Mouse (Mus musculus): ENCODE measurements at regions not wholly inside any gene's neighbourhood (a gene's known extent, or its start where the extent isn't known, plus 50 kb on each side); places are given as distances from the start of the nearest gene placed in this dataset.
"Not testable (repeated sequence)": the region's sequence is repeated elsewhere in the genome, so short reads cannot be mapped to it uniquely, and the experiment has no call there.

- no peaks in the 10 kb centered on the region for H3K27me3 ChIP-seq (ENCODE audit: control insufficient read depth, insufficient read depth, low read length)
- H3K4me1 ChIP-seq (ENCODE audit: control insufficient read depth, insufficient read depth, low read length) = peaks cover 9% of the 10 kb centered on the region; the same call in 1 of the 2 replicates
- H3K27ac ChIP-seq (replicated peaks; ENCODE audit: low read depth, low read length) = no peak overlapping the region
- no peak overlapping the region for H3K4me2 ChIP-seq (replicated peaks; ENCODE audit: low read depth, low read length, severe bottlenecking)
- no peak overlapping the region for H3K9ac ChIP-seq (ENCODE audit: low read depth, low read length, severe bottlenecking)
- DNase-seq (ENCODE audit: low spot score) (peak; percentile 15), ATAC-seq (ENCODE audit: low FRiP score, low read depth) (no peak)
- 74% methylated on average over 12 of the region's 12 CpGs for WGBS
- H3K36me3 ChIP-seq (ENCODE audit: control insufficient read depth, insufficient read depth, low read length) = no peaks in the 10 kb centered on the region
- H3K9me3 ChIP-seq (ENCODE audit: control insufficient read depth, low read length) = no peaks in the 10 kb centered on the region
- no peak for TF ChIP-seq POLR2A (IDR thresholded peaks at IDR 0.05; ENCODE audit: borderline replicate concordance, extremely low read depth, insufficient read depth, insufficient read length)
- H3K4me3 ChIP-seq (replicated peaks; ENCODE audit: low read length) = no peak overlapping the region
Measured at GRCm38 (mm10) chr10:56880154-56880591, 503.0 kb downstream of the Gja1 start.

GRCm38 (mm10) chr10:56884456-56885410, 507.6 kb downstream of the Gja1 start:
- no peak for TF ChIP-seq POLR2A (IDR thresholded peaks at IDR 0.05; ENCODE audit: borderline replicate concordance, extremely low read depth, insufficient read depth, insufficient read length)
- no peak overlapping the region for H3K4me3 ChIP-seq (replicated peaks; ENCODE audit: low read length)
- peaks cover 6% of the 10 kb centered on the region; the same call in 1 of the 2 replicates for H3K4me1 ChIP-seq (ENCODE audit: control insufficient read depth, insufficient read depth, low read length)
- H3K36me3 ChIP-seq (ENCODE audit: control insufficient read depth, insufficient read depth, low read length) = no peaks in the 10 kb centered on the region
- 66% methylated on average over 4 of the region's 4 CpGs for WGBS
- ATAC-seq (ENCODE audit: low FRiP score, low read depth) = no peak
- no peak for DNase-seq (ENCODE audit: low spot score)
- no peaks in the 10 kb centered on the region for H3K27me3 ChIP-seq (ENCODE audit: control insufficient read depth, insufficient read depth, low read length)
- H3K9ac ChIP-seq (ENCODE audit: low read depth, low read length, severe bottlenecking) = no peak overlapping the region
- peaks cover 4% of the 10 kb centered on the region; the same call in 1 of the 2 replicates for H3K9me3 ChIP-seq (ENCODE audit: control insufficient read depth, low read length)
- H3K4me2 ChIP-seq (replicated peaks; ENCODE audit: low read depth, low read length, severe bottlenecking) = no peak overlapping the region
- no peak overlapping the region for H3K27ac ChIP-seq (replicated peaks; ENCODE audit: low read depth, low read length)

GRCm38 (mm10) chr10:56891530-56891929, 514.4 kb downstream of the Gja1 start:
- H3K9me3 ChIP-seq (ENCODE audit: control insufficient read depth, low read length); H3K9ac ChIP-seq (ENCODE audit: low read depth, low read length, severe bottlenecking); ATAC-seq (ENCODE audit: low FRiP score, low read depth); H3K36me3 ChIP-seq (ENCODE audit: control insufficient read depth, insufficient read depth, low read length); DNase-seq (ENCODE audit: low spot score); H3K4me3 ChIP-seq (replicated peaks; ENCODE audit: low read length); H3K27ac ChIP-seq (replicated peaks; ENCODE audit: low read depth, low read length); H3K27me3 ChIP-seq (ENCODE audit: control insufficient read depth, insufficient read depth, low read length); H3K4me2 ChIP-seq (replicated peaks; ENCODE audit: low read depth, low read length, severe bottlenecking): not testable (repeated sequence)
- peaks cover 15% of the 10 kb centered on the region for H3K4me1 ChIP-seq (ENCODE audit: control insufficient read depth, insufficient read depth, low read length)
- 84% methylated on average over 2 of the region's 2 CpGs for WGBS

GRCm38 (mm10) chr10:56892666-56893209, 515.6 kb downstream of the Gja1 start:
- WGBS = 35% methylated on average over 10 of the region's 10 CpGs
- H3K4me2 ChIP-seq (replicated peaks; ENCODE audit: low read depth, low read length, severe bottlenecking) = peak overlapping the region; percentile 8; the same call in 1 of the 2 replicates

GRCm38 (mm10) chr10:56893210-56893705, 516.1 kb downstream of the Gja1 start:
- Histone ChIP-seq H3K4me1 (ENCODE audit: control insufficient read depth, insufficient read depth, low read length) (peaks cover 15% of the 10 kb centered on the region), H3K9ac (ENCODE audit: low read depth, low read length, severe bottlenecking) (0 out of 2 replicates have a peak overlapping the region, but pooled peaks have one; percentile 2), H3K4me3 (replicated peaks; ENCODE audit: low read length) (no peak overlapping the region), H3K36me3 (ENCODE audit: control insufficient read depth, insufficient read depth, low read length) (no peaks in the 10 kb centered on the region), H3K9me3 (ENCODE audit: control insufficient read depth, low read length) (no peaks in the 10 kb centered on the region), H3K4me2 (replicated peaks; ENCODE audit: low read depth, low read length, severe bottlenecking) (peak overlapping the region; percentile 8; the same call in 1 of the 2 replicates), H3K27ac (replicated peaks; ENCODE audit: low read depth, low read length) (peak overlapping the region; percentile 63), H3K27me3 (ENCODE audit: control insufficient read depth, insufficient read depth, low read length) (no peaks in the 10 kb centered on the region)
- WGBS = 38% methylated on average over 8 of the region's 8 CpGs
- ATAC-seq (ENCODE audit: low FRiP score, low read depth) = peak; percentile 96
- peak; percentile 74 for DNase-seq (ENCODE audit: low spot score)
- no peak for TF ChIP-seq POLR2A (IDR thresholded peaks at IDR 0.05; ENCODE audit: borderline replicate concordance, extremely low read depth, insufficient read depth, insufficient read length)

More at GRCm38 (mm10) chr10:56892666-56893209, 515.6 kb downstream of the Gja1 start:
- no peaks in the 10 kb centered on the region for H3K27me3 ChIP-seq (ENCODE audit: control insufficient read depth, insufficient read depth, low read length)
- no peak for DNase-seq (ENCODE audit: low spot score)
- H3K9ac ChIP-seq (ENCODE audit: low read depth, low read length, severe bottlenecking) = no peak overlapping the region
- peak overlapping the region; percentile 63 for H3K27ac ChIP-seq (replicated peaks; ENCODE audit: low read depth, low read length)
- no peak; the same call in 1 of the 2 replicates for ATAC-seq (ENCODE audit: low FRiP score, low read depth)
- peaks cover 4% of the 10 kb centered on the region; the same call in 1 of the 2 replicates for H3K9me3 ChIP-seq (ENCODE audit: control insufficient read depth, low read length)
- no peak for TF ChIP-seq POLR2A (IDR thresholded peaks at IDR 0.05; ENCODE audit: borderline replicate concordance, extremely low read depth, insufficient read depth, insufficient read length)
- H3K4me1 ChIP-seq (ENCODE audit: control insufficient read depth, insufficient read depth, low read length) = peaks cover 15% of the 10 kb centered on the region
- H3K36me3 ChIP-seq (ENCODE audit: control insufficient read depth, insufficient read depth, low read length) = no peaks in the 10 kb centered on the region
- H3K4me3 ChIP-seq (replicated peaks; ENCODE audit: low read length) = no peak overlapping the region
